Comparison of ENCODE assay signal across 11 mouse cellular contexts in genomic region chr7:127473705-127474104, GRCm38 (mm10). TPM values are rescaled to one million over a fixed set of nuclear protein-coding genes. Genes with fewer than 3 reads are reported as not detected.
DNase-seq lines count a peak whose midpoint lies in the region; ATAC-seq and TF ChIP-seq lines count a peak whose summit lies in the region.
"Had no signal": no experiment of that assay in that cellular context is flagged by ENCODE, and none has a peak within 500 bp of the region (broad histone marks: within the 10 kb centered on the region; RNA-seq: fewer than 3 reads in every experiment).

No protein-coding gene starts in this region.

- TF ChIP-seq EP300 in lung, postnatal 0 days (IDR thresholded peaks at IDR 0.05) = no peak

- H3K36me3 ChIP-seq in lung, postnatal 0 days (ENCODE audit: insufficient read depth, low read length) = peaks cover 24% of the 10 kb centered on the region; the same call in 1 of the 2 replicates
- peaks cover 29% of the 10 kb centered on the region for H3K36me3 ChIP-seq in ES-E14 (ENCODE audit: control insufficient read depth, insufficient read depth, low read length, poor library complexity, severe bottlenecking)
- H3K36me3 ChIP-seq in midbrain, postnatal 0 days (ENCODE audit: insufficient read depth, low read length) = peaks cover 30% of the 10 kb centered on the region
- H3K36me3 ChIP-seq in hindbrain, embryonic 12.5 days = peaks cover 37% of the 10 kb centered on the region

- peaks cover 7% of the 10 kb centered on the region; the same call in 1 of the 2 replicates for H3K4me1 ChIP-seq in lung, postnatal 0 days (ENCODE audit: insufficient read depth, low read depth, low read length)
- H3K4me1 ChIP-seq in lung, adult 2 months (ENCODE audit: control insufficient read depth, insufficient read depth, low read length) = peaks cover 9% of the 10 kb centered on the region
- peaks cover 2 to 3% of the 10 kb centered on the region in 2 experiments; a peak in 1 of 4 replicates for H3K4me1 ChIP-seq in ES-E14 (ENCODE audit: control insufficient read depth in 2 of 2, insufficient read depth in 2 of 2, low read length in 2 of 2, poor library complexity in 1 of 2)
- no peaks in the 10 kb centered on the region for H3K4me1 ChIP-seq in midbrain, postnatal 0 days (ENCODE audit: insufficient read depth, low read length)
- H3K4me1 ChIP-seq in hindbrain, embryonic 12.5 days = peaks cover 24% of the 10 kb centered on the region

- intact Hi-C loops in gastrocnemius, adult 2 months (cut with DNase I) = loop anchor here (10.0 kb wide), 1 partner anchor 109 kb away; no protein-coding TSS in a partner anchor
- intact Hi-C loops in gastrocnemius, postnatal 36 days (cut with DNase I) = loop anchor here (5.0 kb wide), 1 partner anchor 126 kb away; the partner anchor contains the start of gene Zfp768

- no peak for TF ChIP-seq CTCF in gastrocnemius, adult 2 months (IDR thresholded peaks at IDR 0.05)
- TF ChIP-seq CTCF in lung, postnatal 0 days (IDR thresholded peaks at IDR 0.05) = peak; percentile 31
- no peak for TF ChIP-seq CTCF in lung, adult 2 months (IDR thresholded peaks at IDR 0.05; ENCODE audit: insufficient read depth, low read length)
- peak; percentile 59 for TF ChIP-seq CTCF in midbrain, postnatal 0 days (IDR thresholded peaks at IDR 0.05)

- DNase-seq in gastrocnemius, adult 2 months = no peak
- DNase-seq in gastrocnemius, postnatal 36 days = no peak
- no peak for DNase-seq in lung, postnatal 0 days (ENCODE audit: low spot score)
- no peak for DNase-seq in lung, adult 2 months
- no peak for DNase-seq in ES-E14 (ENCODE audit: low read depth, low spot score)
- peak; percentile 22 for DNase-seq in midbrain, postnatal 0 days (ENCODE audit: low spot score)
- DNase-seq in frontal cortex, postnatal 36 days (ENCODE audit: low spot score in 2 of 2) = no peak

- H3K9ac ChIP-seq in lung, postnatal 0 days (replicated peaks; ENCODE audit: low read depth) = no peak overlapping the region
- H3K9ac ChIP-seq in ES-E14 (ENCODE audit: insufficient read depth, low read depth, low read length, poor library complexity, severe bottlenecking) = peak overlapping the region; percentile 23; the same call in 1 of the 2 replicates
- no peak overlapping the region for H3K9ac ChIP-seq in midbrain, postnatal 0 days (replicated peaks; ENCODE audit: low read length, poor library complexity, severe bottlenecking)
- no peak overlapping the region for H3K9ac ChIP-seq in hindbrain, embryonic 12.5 days
- H3K9ac ChIP-seq: embryonic facial prominence, embryonic 12.5 days; limb, embryonic 13.5 days; stomach, embryonic 15.5 days had no signal

- WGBS in lung, postnatal 0 days = 84% methylated on average over 5 of the region's 5 CpGs
- 86% methylated on average over 5 of the region's 5 CpGs for WGBS in lung, adult 2 months
- 73% methylated on average over 5 of the region's 5 CpGs for WGBS in midbrain, postnatal 0 days
- WGBS in hindbrain, embryonic 12.5 days = 76% methylated on average over 5 of the region's 5 CpGs

- H3K4me2 ChIP-seq in lung, postnatal 0 days (replicated peaks; ENCODE audit: low read depth, low read length) = no peak overlapping the region
- H3K4me2 ChIP-seq in midbrain, postnatal 0 days (ENCODE audit: low read depth, low read length, poor library complexity, severe bottlenecking) = no peak overlapping the region
- H3K4me2 ChIP-seq in hindbrain, embryonic 12.5 days (replicated peaks) = no peak overlapping the region
- H3K4me2 ChIP-seq: embryonic facial prominence, embryonic 12.5 days; limb, embryonic 13.5 days; stomach, embryonic 15.5 days had no signal

- in situ Hi-C loops in ES-E14 (cut with MboI; ENCODE audit: low sequenced_read_pairs in 2 of 2, unreplicated experiment in 2 of 2) = no loop called here

- no peak for TF ChIP-seq POLR2A in lung, adult 2 months (IDR thresholded peaks at IDR 0.05; ENCODE audit: borderline replicate concordance, extremely low read depth, low read depth, low read length)

- no peak for ATAC-seq in lung, postnatal 0 days
- ATAC-seq in midbrain, postnatal 0 days (ENCODE audit: low FRiP score) = no peak
- no peak for ATAC-seq in hindbrain, embryonic 12.5 days (ENCODE audit: low FRiP score)

- H3K27ac ChIP-seq in gastrocnemius, adult 2 months = peak overlapping the region; percentile 13; the same call in 1 of the 2 replicates
- no peak overlapping the region for H3K27ac ChIP-seq in lung, postnatal 0 days (ENCODE audit: low read length)
- no peak overlapping the region for H3K27ac ChIP-seq in ES-E14 (ENCODE audit: insufficient read depth, low read depth, low read length, poor library complexity, severe bottlenecking)
- H3K27ac ChIP-seq in midbrain, postnatal 0 days (ENCODE audit: low read depth, low read length) = no peak overlapping the region
- no peak overlapping the region for H3K27ac ChIP-seq in hindbrain, embryonic 12.5 days
- H3K27ac ChIP-seq: embryonic facial prominence, embryonic 12.5 days; stomach, embryonic 15.5 days had no signal

- H3K27me3 ChIP-seq in lung, postnatal 0 days (replicated peaks; ENCODE audit: insufficient read depth, low read length) = no peaks in the 10 kb centered on the region
- H3K27me3 ChIP-seq in midbrain, postnatal 0 days (ENCODE audit: insufficient read depth, low read length) = no peaks in the 10 kb centered on the region
- no peaks in the 10 kb centered on the region for H3K27me3 ChIP-seq in hindbrain, embryonic 12.5 days
- H3K27me3 ChIP-seq: embryonic facial prominence, embryonic 12.5 days; limb, embryonic 13.5 days; stomach, embryonic 15.5 days had no signal

- no peaks in the 10 kb centered on the region for H3K9me3 ChIP-seq in lung, postnatal 0 days (ENCODE audit: low read length)
- H3K9me3 ChIP-seq in ES-E14 (ENCODE audit: control insufficient read depth, insufficient read depth, low read depth, low read length) = no peaks in the 10 kb centered on the region
- no peaks in the 10 kb centered on the region for H3K9me3 ChIP-seq in midbrain, postnatal 0 days (ENCODE audit: low read length)
- no peaks in the 10 kb centered on the region for H3K9me3 ChIP-seq in hindbrain, embryonic 12.5 days (replicated peaks)
- H3K9me3 ChIP-seq: embryonic facial prominence, embryonic 12.5 days; limb, embryonic 13.5 days; stomach, embryonic 15.5 days had no signal

- H3K4me3 ChIP-seq in gastrocnemius, adult 2 months = no peak overlapping the region
- no peak overlapping the region for H3K4me3 ChIP-seq in lung, postnatal 0 days (ENCODE audit: low read depth, low read length)
- H3K4me3 ChIP-seq in lung, adult 2 months (replicated peaks; ENCODE audit: extremely low read depth, low read depth, low read length) = no peak overlapping the region
- no peak overlapping the region for H3K4me3 ChIP-seq in ES-E14 (ENCODE audit: insufficient read depth in 1 of 2, low read depth in 1 of 2, low read length in 2 of 2, poor library complexity in 1 of 2, severe bottlenecking in 1 of 2)
- no peak overlapping the region for H3K4me3 ChIP-seq in midbrain, postnatal 0 days (ENCODE audit: low read depth, low read length)
- no peak overlapping the region for H3K4me3 ChIP-seq in hindbrain, embryonic 12.5 days
- H3K4me3 ChIP-seq: embryonic facial prominence, embryonic 12.5 days; limb, embryonic 13.5 days; stomach, embryonic 15.5 days had no signal

RNA-seq across cellular contexts. Expression of gene Fbrs, which starts 5.3 kb away (rescaled TPM):
- total RNA-seq in gastrocnemius, adult 2 months (2021) = 10 to 100 TPM; 24.1 to 24.7 TPM
- total RNA-seq in gastrocnemius, postnatal 36 days (2021) = 10 to 100 TPM; 15.0 to 24.6 TPM
- polyA plus RNA-seq in lung, postnatal 0 days (2015; fragmentation: Nextera tagmentation; extraction: Ambion mirVana) = 9.9 and 11.1 TPM in 2 replicates
- polyA plus RNA-seq in lung, adult 2 months (2012; rRNA removed) = 32.0 and 42.2 TPM in 2 replicates
- 11.1 and 13.4 TPM in 2 replicates for total RNA-seq in ES-E14 (2012; rRNA removed)
- total RNA-seq in midbrain, postnatal 0 days (2014; rRNA removed) = 41.0 and 44.8 TPM in 2 replicates
- polyA plus RNA-seq in midbrain, postnatal 0 days (2015; fragmentation: Nextera tagmentation; extraction: Ambion mirVana) = 9.6 and 11.8 TPM in 2 replicates
- polyA plus RNA-seq in hindbrain, embryonic 12.5 days (2016; fragmentation: Nextera tagmentation; extraction: Ambion mirVana) = 14.4 and 15.6 TPM in 2 replicates

RNA-seq across cellular contexts. Expression of gene Prr14, which starts 14.3 kb away (rescaled TPM):
- total RNA-seq in gastrocnemius, adult 2 months (2021) = 10 to 100 TPM; 19.3 to 20.9 TPM
- total RNA-seq in gastrocnemius, postnatal 36 days (2021) = 10 to 100 TPM; 14.7 to 19.3 TPM
- polyA plus RNA-seq in lung, postnatal 0 days (2015; fragmentation: Nextera tagmentation; extraction: Ambion mirVana) = 37.6 and 37.7 TPM in 2 replicates
- polyA plus RNA-seq in lung, adult 2 months (2012; rRNA removed) = 80.2 and 89.0 TPM in 2 replicates
- 16.3 and 17.1 TPM in 2 replicates for total RNA-seq in ES-E14 (2012; rRNA removed)
- 36.2 and 38.7 TPM in 2 replicates for total RNA-seq in midbrain, postnatal 0 days (2014; rRNA removed)
- 28.2 and 28.3 TPM in 2 replicates for polyA plus RNA-seq in midbrain, postnatal 0 days (2015; fragmentation: Nextera tagmentation; extraction: Ambion mirVana)
- 55.4 and 56.3 TPM in 2 replicates for polyA plus RNA-seq in hindbrain, embryonic 12.5 days (2016; fragmentation: Nextera tagmentation; extraction: Ambion mirVana)

RNA-seq across cellular contexts. Expression of gene Zfp689, which starts 24.7 kb away (rescaled TPM):
- total RNA-seq in gastrocnemius, adult 2 months (2021) = 1 to 10 TPM in 1 of 2 experiments, under 1 TPM in 1; 0.71 to 1.3 TPM
- total RNA-seq in gastrocnemius, postnatal 36 days (2021) = under 1 TPM; 0.69 to 0.87 TPM
- 2.6 and 3.5 TPM in 2 replicates for polyA plus RNA-seq in lung, postnatal 0 days (2015; fragmentation: Nextera tagmentation; extraction: Ambion mirVana)
- polyA plus RNA-seq in lung, adult 2 months (2012; rRNA removed) = 4.9 and 5.6 TPM in 2 replicates
- 2.5 and 3.5 TPM in 2 replicates for total RNA-seq in ES-E14 (2012; rRNA removed)
- 7.7 and 11.0 TPM in 2 replicates for total RNA-seq in midbrain, postnatal 0 days (2014; rRNA removed)
- 7.3 and 8.0 TPM in 2 replicates for polyA plus RNA-seq in midbrain, postnatal 0 days (2015; fragmentation: Nextera tagmentation; extraction: Ambion mirVana)
- polyA plus RNA-seq in hindbrain, embryonic 12.5 days (2016; fragmentation: Nextera tagmentation; extraction: Ambion mirVana) = 16.3 and 17.7 TPM in 2 replicates

RNA-seq across cellular contexts. Expression of gene Srcap, which starts 38.1 kb away (rescaled TPM):
- 10 to 100 TPM; 47.5 to 50.4 TPM for total RNA-seq in gastrocnemius, adult 2 months (2021)
- total RNA-seq in gastrocnemius, postnatal 36 days (2021) = 10 to 100 TPM; 43.7 to 51.0 TPM
- 19.2 and 19.3 TPM in 2 replicates for polyA plus RNA-seq in lung, postnatal 0 days (2015; fragmentation: Nextera tagmentation; extraction: Ambion mirVana)
- polyA plus RNA-seq in lung, adult 2 months (2012; rRNA removed) = 27.0 and 32.8 TPM in 2 replicates
- total RNA-seq in ES-E14 (2012; rRNA removed) = 50.7 and 52.0 TPM in 2 replicates
- 31.7 and 50.8 TPM in 2 replicates for total RNA-seq in midbrain, postnatal 0 days (2014; rRNA removed)
- polyA plus RNA-seq in midbrain, postnatal 0 days (2015; fragmentation: Nextera tagmentation; extraction: Ambion mirVana) = 25.9 and 30.4 TPM in 2 replicates
- 90.8 and 96.2 TPM in 2 replicates for polyA plus RNA-seq in hindbrain, embryonic 12.5 days (2016; fragmentation: Nextera tagmentation; extraction: Ambion mirVana)

RNA-seq across cellular contexts. Expression of gene Gm42715, which starts 45.7 kb away (rescaled TPM):
- 1 to 10 TPM; 5.3 to 5.5 TPM for total RNA-seq in gastrocnemius, adult 2 months (2021)
- 1 to 10 TPM; 4.2 to 5.4 TPM for total RNA-seq in gastrocnemius, postnatal 36 days (2021)
- polyA plus RNA-seq in lung, postnatal 0 days (2015; fragmentation: Nextera tagmentation; extraction: Ambion mirVana) = 9.3 and 10.3 TPM in 2 replicates
- polyA plus RNA-seq in lung, adult 2 months (2012; rRNA removed) = 8.1 and 10.0 TPM in 2 replicates
- total RNA-seq in ES-E14 (2012; rRNA removed) = 22.7 and 22.9 TPM in 2 replicates
- 19.6 and 32.1 TPM in 2 replicates for total RNA-seq in midbrain, postnatal 0 days (2014; rRNA removed)
- polyA plus RNA-seq in midbrain, postnatal 0 days (2015; fragmentation: Nextera tagmentation; extraction: Ambion mirVana) = 9.0 and 11.4 TPM in 2 replicates
- 16.7 and 16.9 TPM in 2 replicates for polyA plus RNA-seq in hindbrain, embryonic 12.5 days (2016; fragmentation: Nextera tagmentation; extraction: Ambion mirVana)

Comparison
In these comparisons a context has a peak if more than half of its experiments do, and no peak if none do; other contexts are left out.
1. CTCF ChIP-seq: peak in lung, postnatal 0 days (single experiment) and midbrain, postnatal 0 days (single experiment); none in gastrocnemius, adult 2 months (single experiment) and lung, adult 2 months (single experiment).